In genomic region chr11:97437745-97438144, GRCm38 (mm10) we compare ENCODE assay signal across 8 mouse cellular contexts. TPM values are rescaled to one million over a fixed set of nuclear protein-coding genes. Genes with fewer than 3 reads are reported as not detected.
A peak's percentile ranks its signal among the peaks of the same experiment; 100 is the strongest.
DNase-seq lines count a peak whose midpoint lies in the region; ATAC-seq lines count a peak whose summit lies in the region.

No protein-coding gene starts in this region.

- H3K27ac ChIP-seq in embryonic facial prominence, embryonic 10.5 days (replicated peaks): peak overlapping the region; percentile 89
- peak overlapping the region; percentile 88 for H3K27ac ChIP-seq in limb, embryonic 10.5 days
- no peak overlapping the region; the same call in 1 of the 2 replicates for H3K27ac ChIP-seq in neural tube, embryonic 11.5 days (ENCODE audit: low read depth, low read length)

- 6% methylated on average over 5 of the region's 5 CpGs for WGBS in embryonic facial prominence, embryonic 10.5 days
- WGBS in limb, embryonic 10.5 days: 12% methylated on average over 5 of the region's 5 CpGs
- WGBS in neural tube, embryonic 11.5 days: 3% methylated on average over 5 of the region's 5 CpGs

- H3K4me3 ChIP-seq in embryonic facial prominence, embryonic 10.5 days: peak overlapping the region; percentile 28; the same call in 1 of the 2 replicates
- peak overlapping the region; percentile 23 for H3K4me3 ChIP-seq in limb, embryonic 10.5 days
- no peak overlapping the region for H3K4me3 ChIP-seq in neural tube, embryonic 11.5 days (ENCODE audit: low read depth, low read length)

- H3K4me2 ChIP-seq in neural tube, embryonic 11.5 days (ENCODE audit: low read depth): no peak overlapping the region

- no peaks in the 10 kb centered on the region for H3K36me3 ChIP-seq in embryonic facial prominence, embryonic 10.5 days (replicated peaks)
- peaks cover 4% of the 10 kb centered on the region; the same call in 1 of the 2 replicates for H3K36me3 ChIP-seq in limb, embryonic 10.5 days
- H3K36me3 ChIP-seq in neural tube, embryonic 11.5 days (ENCODE audit: control insufficient read depth, insufficient read depth, low read length): no peaks in the 10 kb centered on the region

- peak; percentile 72 for DNase-seq in ovary, adult 18-20 months (ENCODE audit: low spot score)
- no peak for DNase-seq in ovary, postnatal 10 days (ENCODE audit: low spot score)
- DNase-seq in embryonic facial prominence, embryonic 10.5 days (ENCODE audit: low spot score): peak; percentile 81
- DNase-seq in heart, postnatal 10 days: peak; percentile 91 to 92
- DNase-seq in limb, embryonic 10.5 days (ENCODE audit: low spot score): peak; percentile 69
- DNase-seq in neural tube, embryonic 11.5 days (ENCODE audit: low spot score): peak; percentile 48
- no peak for DNase-seq in cerebellum, adult 11-12 months
- no peak for DNase-seq in cerebellum, postnatal 4 days (ENCODE audit: low spot score in 2 of 2)

- ATAC-seq in neural tube, embryonic 11.5 days (ENCODE audit: insufficient read depth, low FRiP score, low TSS enrichment): no peak

- H3K9me3 ChIP-seq in embryonic facial prominence, embryonic 10.5 days: no peaks in the 10 kb centered on the region
- no peaks in the 10 kb centered on the region for H3K9me3 ChIP-seq in limb, embryonic 10.5 days (replicated peaks)
- H3K9me3 ChIP-seq in neural tube, embryonic 11.5 days (ENCODE audit: control insufficient read depth, low read length): no peaks in the 10 kb centered on the region

- peaks cover 44% of the 10 kb centered on the region for H3K27me3 ChIP-seq in embryonic facial prominence, embryonic 10.5 days (replicated peaks; ENCODE audit: low read depth, poor library complexity, severe bottlenecking)
- peaks cover 36% of the 10 kb centered on the region for H3K27me3 ChIP-seq in limb, embryonic 10.5 days (ENCODE audit: low read depth, poor library complexity, severe bottlenecking)
- peaks cover 26% of the 10 kb centered on the region for H3K27me3 ChIP-seq in neural tube, embryonic 11.5 days (ENCODE audit: control insufficient read depth, insufficient read depth, low read length)

- intact Hi-C loops in heart, postnatal 10 days (cut with DNase I): no loop called here

- peaks cover 86% of the 10 kb centered on the region for H3K4me1 ChIP-seq in embryonic facial prominence, embryonic 10.5 days
- H3K4me1 ChIP-seq in limb, embryonic 10.5 days: peaks cover 82% of the 10 kb centered on the region
- H3K4me1 ChIP-seq in neural tube, embryonic 11.5 days (ENCODE audit: control insufficient read depth, insufficient read depth, low read length): peaks cover 25% of the 10 kb centered on the region

- no peak overlapping the region for H3K9ac ChIP-seq in neural tube, embryonic 11.5 days (ENCODE audit: low read length)

RNA-seq across cellular contexts. Expression of gene Arhgap23, which starts 22.4 kb away (rescaled TPM):
- polyA plus RNA-seq in embryonic facial prominence, embryonic 10.5 days (2016; fragmentation: Nextera tagmentation; extraction: Ambion mirVana): 2.4 TPM in 2 replicates
- 10 to 100 TPM; 34.4 to 34.7 TPM for total RNA-seq in heart, postnatal 10 days (2021)
- polyA plus RNA-seq in limb, embryonic 10.5 days (2016; fragmentation: Nextera tagmentation; extraction: Ambion mirVana): 3.5 and 3.9 TPM in 2 replicates
- 4.1 and 5.2 TPM in 2 replicates for polyA plus RNA-seq in neural tube, embryonic 11.5 days (2014; fragmentation: Nextera tagmentation; extraction: Ambion mirVana)

Comparison
In these comparisons a context has a peak if more than half of its experiments do, and no peak if none do; other contexts are left out.
1. DNase-seq: peak in ovary, adult 18-20 months (single experiment), embryonic facial prominence, embryonic 10.5 days (single experiment), heart, postnatal 10 days (2 of 2), limb, embryonic 10.5 days (single experiment) and neural tube, embryonic 11.5 days (single experiment); none in ovary, postnatal 10 days (single experiment), cerebellum, adult 11-12 months (single experiment) and cerebellum, postnatal 4 days (0 of 2).